Mouse (Mus musculus) neural tube, embryonic 15.5 days (tissue): Measurements from ENCODE around the gene Ttc7b. TPM values are rescaled to one million over a fixed set of nuclear protein-coding genes. Genes with fewer than 3 reads are reported as not detected.

Experiments used
- ATAC-seq: fragments of 200-750 bp; cut with Nextera tagmentation; 2 replicates; pipeline ENCODE4 v1.8.0; 2017; ENCODE audit warnings: mild to moderate bottlenecking, moderate TSS enrichment, moderate library complexity; ENCODE audit not compliant: low FRiP score
- H3K27ac ChIP-seq: fragments of 300-500 bp; sonication (generic); replicated peaks from 2 replicates; pipeline ENCODE4 v1.5.1; 2015; ENCODE audit warnings: mild to moderate bottlenecking, inconsistent platforms
- H3K27me3 ChIP-seq: fragments of 300-500 bp; sonication (generic); replicated peaks from 2 replicates; pipeline ENCODE4 v1.6.1; 2015; ENCODE audit warnings: inconsistent platforms
- H3K36me3 ChIP-seq: fragments of 300-500 bp; sonication (generic); 2 replicates; pipeline ENCODE4 v1.6.1; 2015; ENCODE audit warnings: inconsistent platforms
- H3K4me1 ChIP-seq: fragments of 300-500 bp; sonication (generic); 2 replicates; pipeline ENCODE4 v1.6.1; 2015; ENCODE audit warnings: inconsistent platforms
- H3K4me2 ChIP-seq: fragments of 300-500 bp; sonication (generic); 2 replicates; pipeline ENCODE4 v1.6.1; 2015; ENCODE audit warnings: inconsistent platforms, mild to moderate bottlenecking, moderate library complexity
- H3K4me3 ChIP-seq: fragments of 300-500 bp; sonication (generic); replicated peaks from 2 replicates; pipeline ENCODE4 v1.5.1; 2015; ENCODE audit warnings: mild to moderate bottlenecking, inconsistent platforms
- H3K9ac ChIP-seq: fragments of 300-500 bp; sonication (generic); replicated peaks from 2 replicates; pipeline ENCODE4 v1.6.1; 2015; ENCODE audit warnings: mild to moderate bottlenecking, inconsistent platforms
- H3K9me3 ChIP-seq: fragments of 300-500 bp; sonication (generic); replicated peaks from 2 replicates; pipeline ENCODE4 v1.6.1; 2016; ENCODE audit warnings: inconsistent platforms
- WGBS: fragments of 180-500 bp; shearing (Covaris S2); methylation state at CpG from one replicate; pipeline ENCODE4 v1.1.7; 2015; ENCODE audit warnings: mixed read lengths; 5-methylcytosine and 5-hydroxymethylcytosine counted together
- polyA plus RNA-seq: library from polyadenylated mRNA; unstranded; fragments of >200 nt; fragmentation: Nextera tagmentation; extraction: Ambion mirVana; gene quantifications from 2 replicates; pipeline ENCODE4 v1.2.1, GENCODE M21; 2015

The Ttc7b gene
- polyA plus RNA-seq = 7.3 and 10.2 TPM in 2 replicates

DNA sequence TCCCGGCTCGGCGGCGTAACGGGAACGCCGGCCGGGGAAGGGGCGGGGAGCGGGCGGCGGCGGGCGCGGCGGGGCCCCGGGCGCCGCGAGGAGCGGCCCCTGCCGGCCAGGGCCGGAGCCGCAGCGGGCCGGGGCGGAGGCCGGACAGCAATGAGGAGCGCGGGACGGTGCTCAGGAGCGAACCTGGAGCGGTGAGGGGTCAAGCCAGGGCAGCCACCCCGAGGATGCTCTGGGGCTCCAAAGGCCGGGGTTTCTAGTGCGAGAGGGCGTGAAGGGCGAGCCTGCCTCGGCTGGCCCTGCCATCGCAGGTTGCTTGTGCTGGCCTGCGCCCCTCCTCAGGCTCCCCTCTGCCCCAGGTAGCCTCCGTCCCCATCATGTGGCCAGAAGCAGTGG is at the start of gene Ttc7b:
TSS of gene Ttc7b (minus strand) at position 33 of the 393 bp plus-strand sequence.
- ATAC-seq = peak; percentile 71
- no peaks in the 10 kb centered on the region for H3K27me3 ChIP-seq
- H3K4me1 ChIP-seq = peaks cover 35% of the 10 kb centered on the region
- WGBS = 3% methylated on average over 36 of the region's 42 CpGs
- H3K4me3 ChIP-seq = peak within 1 kb of the TSS; percentile 87
- peak within 1 kb of the TSS; percentile 86 for H3K27ac ChIP-seq
- no peaks in the 10 kb centered on the region for H3K9me3 ChIP-seq
- no peaks in the 10 kb centered on the region for H3K36me3 ChIP-seq
- H3K4me2 ChIP-seq = peak within 1 kb of the TSS; percentile 87
- H3K9ac ChIP-seq = peak within 1 kb of the TSS; percentile 96

DNA sequence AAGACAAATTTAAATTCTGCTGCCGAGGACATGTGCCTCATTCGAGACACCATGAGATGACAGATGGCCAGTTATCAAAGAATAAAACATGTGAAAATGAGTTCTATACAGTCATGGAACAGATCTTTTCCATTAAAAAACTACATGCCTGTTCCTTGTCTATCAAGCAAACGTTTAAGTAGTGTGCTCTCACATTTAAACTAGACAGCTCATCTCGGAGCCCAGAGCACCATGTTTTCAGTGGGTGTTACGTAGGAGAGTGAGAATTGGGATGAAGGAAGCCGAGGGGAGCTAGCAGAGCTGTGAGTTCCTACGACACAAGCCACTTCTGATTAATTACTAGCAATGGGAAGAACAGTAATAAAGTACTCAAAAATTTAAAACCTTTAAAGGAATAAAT is 48.2 kb upstream of the Ttc7b start:
- WGBS = 84% methylated on average over 7 of the region's 7 CpGs
- no peak overlapping the region for H3K27ac ChIP-seq
- no peak overlapping the region for H3K9ac ChIP-seq
- no peak overlapping the region for H3K4me3 ChIP-seq
- ATAC-seq = no peak
- H3K27me3 ChIP-seq = no peaks in the 10 kb centered on the region
- H3K4me1 ChIP-seq = no peaks in the 10 kb centered on the region
- peaks cover 7% of the 10 kb centered on the region; the same call in 1 of the 2 replicates for H3K36me3 ChIP-seq
- H3K4me2 ChIP-seq = no peak overlapping the region
- no peaks in the 10 kb centered on the region for H3K9me3 ChIP-seq

DNA sequence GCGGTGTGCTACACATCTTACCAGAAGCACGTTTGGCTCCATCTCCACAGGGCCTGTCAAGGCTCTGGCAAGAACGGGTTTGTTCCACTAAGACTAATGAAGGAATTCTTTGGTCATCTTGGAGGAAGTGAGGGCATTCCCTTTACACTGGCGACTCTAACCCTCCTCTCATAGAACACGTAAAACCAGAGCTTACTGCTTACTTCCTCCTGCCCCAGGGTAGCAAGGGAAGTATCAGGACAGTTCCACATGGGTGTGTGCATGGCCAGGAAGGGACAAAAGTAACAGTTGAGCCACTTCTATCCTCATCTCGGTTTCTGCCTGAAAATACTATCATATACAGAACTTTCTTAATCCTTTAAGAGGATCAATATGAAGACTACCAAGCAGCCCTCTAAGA is 47.5 kb upstream of the Ttc7b start:
- H3K27ac ChIP-seq = no peak overlapping the region
- H3K4me2 ChIP-seq = no peak overlapping the region
- WGBS = 88% methylated on average over 6 of the region's 6 CpGs
- no peak overlapping the region for H3K4me3 ChIP-seq
- peaks cover 10% of the 10 kb centered on the region for H3K36me3 ChIP-seq
- no peak overlapping the region for H3K9ac ChIP-seq
- no peaks in the 10 kb centered on the region for H3K27me3 ChIP-seq
- no peaks in the 10 kb centered on the region for H3K9me3 ChIP-seq
- no peak for ATAC-seq
- H3K4me1 ChIP-seq = no peaks in the 10 kb centered on the region

DNA sequence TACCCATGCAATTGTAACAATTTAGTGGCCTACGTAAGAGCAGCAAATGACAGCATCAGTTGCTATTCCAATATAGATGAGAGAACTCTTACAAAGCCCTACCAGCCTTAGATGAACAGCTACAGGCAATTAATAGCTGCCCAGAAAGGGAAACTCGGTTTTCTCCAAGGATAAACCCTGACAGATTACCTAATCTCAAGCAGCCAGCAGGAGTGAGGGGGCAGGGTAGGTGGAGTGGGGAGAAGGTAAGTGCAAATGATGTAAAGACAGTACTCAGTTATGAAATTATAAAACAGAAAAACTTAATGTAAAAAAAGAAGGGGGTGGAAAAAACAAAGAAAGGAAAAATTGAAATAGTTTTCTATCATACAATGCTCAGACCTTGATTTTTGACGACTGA is 47.0 kb upstream of the Ttc7b start:
- no peaks in the 10 kb centered on the region for H3K9me3 ChIP-seq
- H3K27ac ChIP-seq = no peak overlapping the region
- H3K27me3 ChIP-seq = no peaks in the 10 kb centered on the region
- H3K4me2 ChIP-seq = no peak overlapping the region
- H3K9ac ChIP-seq = no peak overlapping the region
- WGBS = 87% methylated on average over 3 of the region's 3 CpGs
- ATAC-seq = no peak
- H3K4me1 ChIP-seq = no peaks in the 10 kb centered on the region
- H3K36me3 ChIP-seq = peaks cover 8% of the 10 kb centered on the region; the same call in 1 of the 2 replicates
- H3K4me3 ChIP-seq = no peak overlapping the region

DNA sequence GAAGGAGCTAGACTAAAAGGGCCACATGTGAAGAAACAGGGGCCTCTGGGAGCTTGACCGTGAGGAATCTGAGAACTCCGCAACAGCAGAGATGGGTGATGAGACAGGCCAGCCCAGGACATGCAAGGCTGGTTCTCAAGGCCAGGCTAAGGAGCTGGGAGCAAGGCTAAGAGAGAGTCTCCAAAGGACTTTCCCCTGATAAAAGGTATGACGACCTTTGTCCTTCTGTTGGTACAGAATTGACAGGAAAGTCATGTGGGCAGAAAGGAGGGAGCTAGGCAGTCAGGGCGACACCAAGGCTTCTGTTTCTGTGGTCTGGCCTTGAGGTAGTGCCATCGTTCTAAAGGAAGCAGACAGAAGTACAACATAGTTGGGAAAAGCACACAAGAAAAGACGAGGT is 33.0 kb upstream of the Ttc7b start:
- Histone ChIP-seq H3K4me2 (no peak overlapping the region), H3K4me1 (no peaks in the 10 kb centered on the region), H3K9me3 (no peaks in the 10 kb centered on the region), H3K36me3 (0 out of 2 replicates have a peak, but pooled peaks cover 3% of the 10 kb centered on the region), H3K27me3 (no peaks in the 10 kb centered on the region), H3K4me3 (no peak overlapping the region), H3K27ac (no peak overlapping the region), H3K9ac (no peak overlapping the region)
- WGBS = 95% methylated on average over 6 of the region's 6 CpGs
- no peak for ATAC-seq

DNA sequence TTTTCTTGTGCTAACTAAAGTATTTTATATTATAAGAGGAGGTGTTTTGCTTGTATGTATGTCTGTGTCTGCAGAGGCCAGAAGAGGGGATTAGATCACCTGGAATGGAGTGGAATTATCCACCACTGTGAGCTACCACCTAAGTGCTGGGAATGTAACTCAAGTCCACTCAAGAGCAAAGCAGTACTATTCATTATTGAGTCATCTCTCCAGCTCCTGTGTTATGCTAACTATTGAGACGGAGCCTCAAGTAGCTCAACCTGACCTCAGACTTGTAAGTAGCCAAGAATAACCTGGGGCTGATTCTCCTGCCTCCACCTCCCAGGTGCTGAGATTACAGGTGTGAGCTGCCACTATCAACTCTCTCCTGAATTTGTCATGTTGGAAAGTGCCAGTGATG is 31.3 kb upstream of the Ttc7b start:
- no peak overlapping the region for H3K9ac ChIP-seq
- no peaks in the 10 kb centered on the region for H3K9me3 ChIP-seq
- no peak for ATAC-seq
- H3K27ac ChIP-seq = no peak overlapping the region
- 0 out of 2 replicates have a peak, but pooled peaks cover 3% of the 10 kb centered on the region for H3K36me3 ChIP-seq
- 78% methylated on average over 1 of the region's 1 CpGs for WGBS
- H3K4me2 ChIP-seq = no peak overlapping the region
- no peak overlapping the region for H3K4me3 ChIP-seq
- H3K4me1 ChIP-seq = no peaks in the 10 kb centered on the region
- H3K27me3 ChIP-seq = no peaks in the 10 kb centered on the region

DNA sequence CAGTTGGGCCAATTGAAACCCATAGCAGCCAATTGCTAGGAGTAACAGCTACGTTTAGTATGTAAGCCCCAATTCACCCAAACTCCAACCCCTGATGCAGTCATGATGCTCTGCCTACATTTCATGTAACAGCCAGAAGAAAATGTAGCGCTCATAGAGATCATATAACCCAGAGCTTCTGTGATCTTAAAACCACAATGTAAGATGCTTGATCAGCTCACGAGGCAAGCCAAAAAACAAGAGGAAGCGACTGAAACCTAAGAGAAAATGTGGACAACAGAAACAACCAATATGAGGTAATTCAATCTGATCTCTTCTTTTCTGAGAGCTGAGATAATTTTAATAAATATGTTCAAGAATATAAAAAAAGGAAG is 23.6 kb upstream of the Ttc7b start:
- Histone ChIP-seq H3K36me3 (no peaks in the 10 kb centered on the region), H3K9me3 (no peaks in the 10 kb centered on the region), H3K27me3 (no peaks in the 10 kb centered on the region), H3K4me1 (no peaks in the 10 kb centered on the region), H3K27ac (no peak overlapping the region), H3K4me3 (no peak overlapping the region), H3K9ac (no peak overlapping the region), H3K4me2 (no peak overlapping the region)
- 92% methylated on average over 4 of the region's 4 CpGs for WGBS
- no peak for ATAC-seq

DNA sequence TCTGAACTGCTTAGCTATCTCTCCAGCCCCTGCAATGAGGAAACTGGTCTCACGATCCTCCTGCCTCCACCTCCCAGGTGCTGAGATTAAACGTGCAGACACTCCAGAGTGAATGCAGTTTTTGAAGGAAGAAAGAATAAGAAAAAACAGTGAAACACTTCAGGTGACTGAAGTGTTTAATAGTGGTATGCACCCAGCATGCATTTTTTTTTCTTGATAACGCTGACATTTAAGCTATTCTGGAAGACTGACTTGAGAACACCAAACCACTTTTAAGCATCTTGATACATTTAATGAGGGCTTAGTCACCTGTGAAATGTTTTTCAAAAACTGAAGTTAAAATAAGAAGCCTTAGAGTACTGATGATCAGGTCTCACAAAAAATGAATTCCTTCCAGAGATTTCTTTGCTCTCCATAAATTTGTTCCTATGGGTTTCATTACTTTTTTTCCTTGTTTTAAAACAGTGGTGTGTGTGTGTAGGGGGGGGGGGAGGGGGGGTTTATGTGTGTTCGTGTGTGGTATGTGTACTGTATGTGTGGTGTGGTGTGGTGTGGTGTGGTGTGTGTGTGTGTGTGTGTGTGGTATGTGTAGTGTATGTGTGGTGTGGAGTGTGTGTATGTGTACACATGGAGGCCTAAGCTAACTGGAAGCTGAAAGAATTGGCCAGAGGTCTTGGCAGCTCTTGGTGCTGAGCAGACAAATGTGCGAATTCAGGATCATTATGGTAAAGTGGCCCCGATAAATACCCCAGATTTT is 23.0 kb upstream of the Ttc7b start:
- WGBS = 80% methylated on average over 6 of the region's 6 CpGs
- H3K9me3 ChIP-seq = no peaks in the 10 kb centered on the region
- no peaks in the 10 kb centered on the region for H3K27me3 ChIP-seq
- no peak for ATAC-seq
- H3K4me1 ChIP-seq = no peaks in the 10 kb centered on the region
- H3K4me3 ChIP-seq = no peak overlapping the region
- no peak overlapping the region for H3K9ac ChIP-seq
- H3K27ac ChIP-seq = no peak overlapping the region
- H3K4me2 ChIP-seq = no peak overlapping the region
- H3K36me3 ChIP-seq = no peaks in the 10 kb centered on the region

DNA sequence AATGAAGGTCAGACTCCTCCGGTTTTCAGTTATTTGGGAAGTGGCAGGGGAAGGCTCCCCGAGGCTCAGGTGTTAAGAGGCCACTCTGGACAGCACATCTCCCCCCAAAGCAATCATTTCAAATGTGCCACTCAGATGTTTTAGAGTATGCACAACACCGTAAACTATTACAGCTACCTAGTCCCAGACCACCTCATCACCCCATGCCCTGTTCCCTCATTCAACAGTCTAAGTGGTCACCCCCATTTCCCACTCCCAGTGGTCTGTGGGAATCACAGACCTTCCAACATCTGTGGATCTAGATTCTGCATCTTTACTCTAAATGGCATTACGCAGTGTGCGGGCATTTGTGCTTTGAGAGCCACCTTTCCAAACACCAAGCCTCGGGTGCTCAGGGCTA is 21.9 kb upstream of the Ttc7b start:
- no peak overlapping the region for H3K9ac ChIP-seq
- ATAC-seq = no peak
- H3K9me3 ChIP-seq = no peaks in the 10 kb centered on the region
- H3K36me3 ChIP-seq = no peaks in the 10 kb centered on the region
- H3K4me2 ChIP-seq = no peak overlapping the region
- no peaks in the 10 kb centered on the region for H3K4me1 ChIP-seq
- no peaks in the 10 kb centered on the region for H3K27me3 ChIP-seq
- WGBS = 89% methylated on average over 6 of the region's 6 CpGs
- no peak overlapping the region for H3K27ac ChIP-seq
- H3K4me3 ChIP-seq = no peak overlapping the region

DNA sequence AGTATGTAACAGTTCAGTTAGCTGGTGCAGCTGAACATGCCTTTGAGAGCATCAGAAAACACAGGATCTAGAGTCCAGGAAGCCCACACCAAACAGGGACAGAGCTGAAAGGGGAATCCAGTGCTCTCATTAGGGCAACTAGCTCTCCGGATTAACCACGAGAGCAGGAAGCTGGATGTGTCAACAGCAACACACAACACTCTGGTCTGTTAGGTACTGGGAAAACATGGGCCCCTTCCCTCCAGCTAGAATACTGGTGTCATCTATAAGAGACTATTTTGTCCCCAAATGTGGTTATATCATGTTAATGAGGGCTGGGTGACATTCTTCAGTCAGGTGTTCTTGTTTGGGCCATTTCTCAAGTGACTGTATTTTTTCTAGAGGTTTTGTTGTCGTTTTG is 21.4 kb upstream of the Ttc7b start:
- Histone ChIP-seq H3K36me3 (no peaks in the 10 kb centered on the region), H3K4me2 (no peak overlapping the region), H3K4me3 (no peak overlapping the region), H3K27me3 (no peaks in the 10 kb centered on the region), H3K27ac (no peak overlapping the region), H3K4me1 (no peaks in the 10 kb centered on the region), H3K9me3 (no peaks in the 10 kb centered on the region), H3K9ac (no peak overlapping the region)
- WGBS = 64% methylated on average over 3 of the region's 3 CpGs
- ATAC-seq = no peak

DNA sequence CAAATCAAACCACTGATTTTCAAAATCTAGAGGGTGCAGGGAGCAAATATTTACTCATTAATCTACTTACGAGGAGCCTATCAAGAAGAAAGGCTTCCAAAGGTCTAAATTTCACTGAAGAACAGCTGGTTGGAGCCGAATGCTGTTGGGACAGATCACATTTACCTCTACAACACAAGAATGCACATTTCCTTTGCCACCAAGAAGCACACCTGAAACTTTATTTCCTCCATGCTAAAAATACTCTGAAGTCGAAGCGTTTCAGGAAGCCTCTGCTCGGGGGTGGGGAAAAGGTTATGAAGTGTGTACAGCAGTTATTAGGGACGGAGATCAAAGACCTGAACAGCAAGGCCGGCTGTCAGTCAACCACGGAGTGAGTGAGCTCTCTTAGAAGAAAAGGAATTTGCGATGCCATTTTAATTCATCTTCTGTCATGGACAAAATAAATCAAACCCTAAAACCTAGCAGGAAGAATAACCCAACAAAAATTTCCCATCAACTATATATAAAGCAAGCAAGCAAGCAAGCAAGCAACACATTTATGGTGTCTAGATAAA is 18.6 kb upstream of the Ttc7b start:
- no peak overlapping the region for H3K27ac ChIP-seq
- H3K27me3 ChIP-seq = no peaks in the 10 kb centered on the region
- H3K9ac ChIP-seq = no peak overlapping the region
- H3K36me3 ChIP-seq = no peaks in the 10 kb centered on the region
- no peak overlapping the region for H3K4me2 ChIP-seq
- no peaks in the 10 kb centered on the region for H3K9me3 ChIP-seq
- 69% methylated on average over 9 of the region's 9 CpGs for WGBS
- 0 out of 2 replicates have a peak, but pooled peaks cover 4% of the 10 kb centered on the region for H3K4me1 ChIP-seq
- no peak for ATAC-seq
- no peak overlapping the region for H3K4me3 ChIP-seq

DNA sequence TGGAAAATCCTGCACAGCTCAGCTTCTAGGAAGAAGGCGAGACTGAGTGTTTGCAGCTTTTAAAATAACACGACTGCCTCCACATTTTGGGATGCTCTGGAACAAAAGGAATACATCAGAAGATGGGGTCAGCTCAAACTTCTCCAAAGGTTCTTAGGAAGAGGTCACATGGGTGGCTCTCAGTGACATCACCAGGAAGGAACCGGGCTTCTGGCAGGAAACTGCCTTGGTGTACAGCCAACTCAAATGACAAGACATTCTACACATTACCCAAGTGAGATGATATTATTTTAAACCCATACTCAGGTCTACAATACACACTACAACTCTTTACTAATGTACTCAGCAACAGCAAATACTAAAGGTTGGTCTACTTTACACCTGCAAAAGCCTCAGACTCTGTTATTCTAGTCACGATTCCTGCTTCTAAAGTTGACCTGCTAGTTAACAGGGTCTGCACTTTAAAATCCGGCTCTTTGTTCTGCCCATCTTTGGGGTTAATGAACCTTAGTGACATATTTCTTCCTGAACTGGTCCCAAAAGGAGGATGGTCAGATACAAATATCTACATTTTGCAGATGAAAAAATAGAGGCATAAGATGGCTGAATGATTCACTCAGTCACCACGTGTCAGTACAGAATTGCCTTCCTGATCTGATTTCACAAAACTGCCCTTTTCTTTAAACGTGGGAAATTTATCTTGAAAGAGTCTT is 18.0 kb upstream of the Ttc7b start:
- no peaks in the 10 kb centered on the region for H3K27me3 ChIP-seq
- ATAC-seq = no peak
- no peaks in the 10 kb centered on the region for H3K36me3 ChIP-seq
- no peak overlapping the region for H3K27ac ChIP-seq
- H3K4me1 ChIP-seq = 0 out of 2 replicates have a peak, but pooled peaks cover 6% of the 10 kb centered on the region
- H3K4me3 ChIP-seq = no peak overlapping the region
- 63% methylated on average over 7 of the region's 7 CpGs for WGBS
- H3K9me3 ChIP-seq = no peaks in the 10 kb centered on the region
- H3K4me2 ChIP-seq = no peak overlapping the region
- H3K9ac ChIP-seq = no peak overlapping the region
